ENCODE assay signal across 12 mouse cellular contexts in genomic region chrX:153476760-153477248, GRCm38 (mm10). TPM values are rescaled to one million over a fixed set of nuclear protein-coding genes. Genes with fewer than 3 reads are reported as not detected.
DNase-seq lines count a peak whose midpoint lies in the region; ATAC-seq lines count a peak whose summit lies in the region.
"Had no signal": no experiment of that assay in that cellular context is flagged by ENCODE, and none has a peak within 500 bp of the region (broad histone marks: within the 10 kb centered on the region; RNA-seq: fewer than 3 reads in every experiment).

No protein-coding gene starts in this region.

- 29% methylated on average over 8 of the region's 8 CpGs for WGBS in forebrain, embryonic 15.5 days

- no peaks in the 10 kb centered on the region for H3K36me3 ChIP-seq in forebrain, embryonic 15.5 days

- H3K9me3 ChIP-seq in forebrain, embryonic 15.5 days: no peaks in the 10 kb centered on the region

- H3K27me3 ChIP-seq in forebrain, embryonic 15.5 days: no peaks in the 10 kb centered on the region

- intact Hi-C loops in heart, postnatal 36 days (cut with DNase I): no loop called here

- no peak overlapping the region for H3K9ac ChIP-seq in forebrain, embryonic 15.5 days (replicated peaks)

- no peak overlapping the region for H3K4me3 ChIP-seq in forebrain, embryonic 15.5 days

- DNase-seq in ovary, adult 18-20 months (ENCODE audit: low spot score): peak; percentile 34
- no peak for DNase-seq in ovary, postnatal 10 days (ENCODE audit: low spot score)
- peak; percentile 2 to 4 for DNase-seq in layer of hippocampus, postnatal 36 days
- DNase-seq in right cerebral cortex, postnatal 25 days: peak; percentile 5
- DNase-seq in heart, postnatal 36 days: no peak
- DNase-seq in kidney, adult 18-20 months: no peak
- DNase-seq: cerebellum, adult 9-10 months; heart, adult 18-20 months; kidney, adult 11 months; retina, postnatal 1 day had no signal

- H3K4me2 ChIP-seq in forebrain, embryonic 15.5 days (replicated peaks): 0 out of 2 replicates have a peak overlapping the region, but pooled peaks have one; percentile 3

- peak; percentile 76 for ATAC-seq in forebrain, embryonic 15.5 days (replicated peaks)

- peak overlapping the region; percentile 72 for H3K27ac ChIP-seq in forebrain, embryonic 15.5 days (replicated peaks)
- H3K27ac ChIP-seq: stomach, postnatal 0 days had no signal

- H3K4me1 ChIP-seq in forebrain, embryonic 15.5 days: no peaks in the 10 kb centered on the region

RNA-seq across cellular contexts. Expression of gene Ubqln2, which starts 21.2 kb away (rescaled TPM):
- polyA plus RNA-seq in forebrain, embryonic 15.5 days (2015; fragmentation: Nextera tagmentation; extraction: Ambion mirVana): 44.4 and 44.8 TPM in 2 replicates
- total RNA-seq in layer of hippocampus, postnatal 36 days (2021): 100 to 1,000 TPM; 232 to 242 TPM
- 10 to 100 TPM; 25.3 to 30.0 TPM for total RNA-seq in heart, postnatal 36 days (2021)

Comparison
In these comparisons a context has a peak if more than half of its experiments do, and no peak if none do; other contexts are left out.
1. DNase-seq: peak in ovary, adult 18-20 months (single experiment), layer of hippocampus, postnatal 36 days (2 of 2) and right cerebral cortex, postnatal 25 days (single experiment); none in ovary, postnatal 10 days (single experiment), heart, postnatal 36 days (0 of 2) and kidney, adult 18-20 months (single experiment).
2. RNA of gene Ubqln2, which starts 21.2 kb away (total RNA-seq): 232 to 242 TPM in layer of hippocampus, postnatal 36 days; 25.3 to 30.0 TPM in heart, postnatal 36 days; every median in the first group is over 4 times any median in the second.